Mouse (Mus musculus) CD4-positive, CD25-positive, alpha-beta regulatory T cell, adult 2 months (primary cell): ENCODE measurements around the gene Daam2.
A peak's percentile ranks its signal among the peaks of the same experiment; 100 is the strongest.
"Not testable (repeated sequence)": the region's sequence is repeated elsewhere in the genome, so short reads cannot be mapped to it uniquely, and the experiment has no call there.

Experiments
- DNase-seq: peaks from one replicate; pipeline ENCODE4 v3.0.0-alpha.2; 2012; ENCODE audit warnings: low read depth, low spot score

Gene Daam2

DNA sequence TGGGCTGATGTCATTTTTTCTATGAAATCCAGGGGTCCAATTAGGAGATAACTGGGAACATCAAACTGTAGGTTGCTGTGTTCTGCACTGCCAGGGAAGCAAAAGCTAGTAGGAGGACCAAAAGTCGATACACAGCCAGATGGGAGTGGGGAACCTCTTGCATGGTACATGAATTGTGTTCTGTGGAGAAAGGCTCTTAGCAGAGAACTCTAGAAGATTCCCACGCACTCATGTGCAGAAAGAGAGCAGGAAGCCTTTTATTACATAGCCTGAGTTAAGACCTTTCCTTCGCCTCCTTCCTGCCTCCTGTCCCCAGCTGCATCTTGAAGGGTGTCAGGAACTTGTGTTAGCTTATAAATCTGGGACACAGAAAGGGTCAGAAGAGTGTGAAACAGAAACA, 82.3 kb downstream of the Daam2 start:
- no peak for DNase-seq

DNA sequence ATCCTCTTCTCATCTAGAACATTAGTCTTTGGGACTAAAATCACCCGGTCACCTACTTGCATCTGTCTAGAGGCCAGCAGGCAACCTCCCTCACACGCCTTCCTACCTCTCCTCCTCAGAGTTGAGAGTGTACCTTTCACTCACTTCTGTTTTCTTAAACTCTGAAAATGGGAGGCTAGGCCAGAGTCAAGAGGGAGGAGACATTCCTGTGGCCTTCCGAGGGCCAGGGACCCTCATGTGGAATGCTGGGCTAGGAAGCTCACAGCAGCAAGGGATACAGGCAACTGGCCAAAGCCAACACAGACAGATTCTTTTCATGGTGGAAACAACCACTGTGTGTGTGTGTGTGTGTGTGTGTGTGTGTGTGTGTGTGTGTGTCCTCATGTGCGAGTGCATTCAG, 86.8 kb downstream of the Daam2 start:
- no peak for DNase-seq

DNA sequence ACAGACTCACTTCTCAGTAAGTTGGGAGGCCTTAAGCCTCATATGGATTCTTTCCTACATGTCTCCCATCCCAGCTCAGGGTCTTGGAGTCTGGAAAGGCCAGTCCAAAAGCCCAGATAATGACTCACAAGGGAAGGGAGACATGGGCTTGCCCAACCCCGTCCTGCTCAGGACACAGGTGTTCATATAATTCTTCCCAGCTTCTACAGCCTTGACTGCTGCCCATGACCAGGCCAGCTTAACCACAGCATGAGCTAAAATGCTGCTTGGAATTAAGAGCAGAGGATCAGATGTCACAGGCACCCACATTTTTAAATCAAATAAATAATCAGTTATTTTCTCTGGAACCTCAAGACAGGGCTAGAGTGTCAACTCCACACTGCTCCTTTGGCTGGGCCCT, 89.0 kb downstream of the Daam2 start:
- no peak for DNase-seq

DNA sequence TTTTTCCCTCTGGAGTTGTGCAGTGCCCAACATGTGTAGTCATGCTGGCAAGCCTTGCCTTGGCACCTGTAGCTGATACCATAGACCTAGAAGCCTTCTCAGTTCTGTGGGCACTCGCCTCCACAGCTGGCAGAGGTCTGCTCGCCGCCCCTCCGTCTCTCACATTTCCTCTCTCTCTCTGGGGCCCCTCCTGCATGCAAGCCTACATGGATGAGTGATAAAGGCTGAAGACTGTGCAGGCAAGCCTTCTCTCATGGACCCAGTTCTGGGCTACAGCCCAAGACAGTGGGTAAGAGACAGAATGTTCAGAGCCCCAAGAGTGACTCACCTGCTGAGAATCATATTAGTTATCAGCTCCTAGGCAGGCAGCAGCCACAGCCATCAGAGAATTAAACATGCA, 90.1 kb downstream of the Daam2 start:
- no peak for DNase-seq

DNA sequence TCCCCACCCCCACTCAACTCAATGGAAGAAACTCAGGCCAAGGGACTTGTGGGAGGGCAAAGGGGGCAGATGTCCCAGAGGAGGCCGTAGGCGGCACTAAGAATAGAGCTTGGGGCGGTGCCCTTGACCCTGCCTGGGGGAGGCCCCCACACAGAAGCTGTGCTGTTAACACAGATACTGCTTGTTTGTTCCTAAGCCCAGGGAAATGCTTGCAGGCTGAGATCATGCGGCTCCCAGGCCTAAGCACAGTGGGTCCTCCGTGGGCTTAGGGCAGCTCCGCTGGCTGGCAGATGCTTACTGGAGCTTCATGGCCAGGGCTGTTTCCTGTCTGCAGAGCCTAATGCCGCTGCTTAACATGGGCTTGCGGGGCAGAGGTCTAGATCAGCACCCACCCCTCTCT, 91.5 kb downstream of the Daam2 start:
- no peak for DNase-seq

DNA sequence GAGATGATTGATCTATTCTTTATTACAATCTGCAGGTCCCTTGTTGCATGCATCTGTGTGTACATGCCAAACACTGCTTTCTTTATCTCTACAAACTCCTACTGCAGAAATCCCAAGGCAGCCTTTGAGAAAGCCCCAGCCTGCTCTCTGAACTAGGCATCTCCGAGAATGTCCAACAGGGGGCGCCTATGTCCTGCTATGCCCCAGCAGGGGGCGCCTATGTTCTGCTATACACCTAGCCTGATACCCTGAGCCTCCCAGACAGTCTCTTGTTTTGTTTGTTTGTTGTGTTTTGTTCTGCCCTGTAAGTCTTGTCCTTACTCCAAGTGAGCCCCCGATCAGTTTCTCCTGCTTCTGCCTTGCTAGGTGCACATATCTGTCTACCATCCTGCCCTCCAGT, 95.9 kb downstream of the Daam2 start:
- DNase-seq, result peak; percentile 37

DNA sequence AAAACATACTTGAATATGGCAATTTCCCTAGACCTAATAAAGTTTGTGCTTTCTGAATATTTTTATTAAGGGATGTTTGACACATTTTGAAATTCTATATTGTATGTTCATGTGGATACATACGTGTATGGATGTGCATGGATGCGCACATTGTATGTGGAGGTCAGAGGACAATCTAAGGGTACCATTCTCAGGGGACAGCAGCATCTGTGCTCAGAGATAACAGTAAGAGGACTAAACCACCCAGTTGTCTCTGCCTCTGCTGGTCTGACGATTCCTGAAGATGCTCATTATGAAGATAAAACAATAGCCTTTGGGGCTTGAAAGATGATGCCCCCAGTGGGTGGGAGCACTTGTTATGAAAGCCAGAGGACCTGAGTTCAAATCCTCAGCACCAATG, 99.3 kb downstream of the Daam2 start:
- no peak for DNase-seq

DNA sequence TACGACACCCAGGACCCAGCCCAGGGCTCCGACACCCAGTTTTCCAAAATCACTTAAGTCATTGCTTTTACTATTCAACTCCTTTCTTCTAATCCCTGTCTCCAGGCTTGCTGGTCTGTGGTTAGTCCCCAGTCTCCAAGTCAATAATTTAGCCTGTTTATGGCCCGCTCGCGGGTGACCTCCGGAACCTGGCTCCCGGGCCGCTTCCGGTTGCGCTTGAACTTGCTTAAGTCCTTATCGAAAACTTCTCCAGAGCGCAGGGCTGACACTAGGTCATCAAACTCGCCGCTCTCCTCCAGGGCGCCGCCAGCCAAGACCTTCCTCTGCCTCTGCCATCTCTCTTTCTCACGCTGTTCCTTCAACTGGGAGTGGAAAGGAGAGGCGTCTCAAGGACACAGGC, 105.8 kb downstream of the Daam2 start:
- no peak for DNase-seq

DNA sequence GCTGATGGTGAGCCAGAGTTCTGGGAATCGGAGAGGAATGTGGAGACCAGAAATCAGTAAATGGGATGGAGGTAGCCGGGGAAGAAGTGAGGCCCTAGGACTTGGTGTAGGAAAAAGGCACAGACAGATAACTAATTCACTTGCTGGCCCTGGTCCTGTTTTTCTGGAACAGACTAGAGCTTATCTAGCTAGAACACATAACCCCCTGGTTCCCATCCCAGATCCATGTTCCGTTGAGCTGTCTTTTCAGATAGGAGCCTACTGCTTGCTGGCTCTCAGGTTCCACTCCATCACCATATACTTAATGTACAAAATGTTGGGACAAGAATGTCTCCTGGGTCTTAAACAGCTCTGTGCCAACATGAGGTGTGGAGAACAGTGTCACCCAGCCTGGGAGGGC, 106.3 kb downstream of the Daam2 start:
- no peak for DNase-seq

DNA sequence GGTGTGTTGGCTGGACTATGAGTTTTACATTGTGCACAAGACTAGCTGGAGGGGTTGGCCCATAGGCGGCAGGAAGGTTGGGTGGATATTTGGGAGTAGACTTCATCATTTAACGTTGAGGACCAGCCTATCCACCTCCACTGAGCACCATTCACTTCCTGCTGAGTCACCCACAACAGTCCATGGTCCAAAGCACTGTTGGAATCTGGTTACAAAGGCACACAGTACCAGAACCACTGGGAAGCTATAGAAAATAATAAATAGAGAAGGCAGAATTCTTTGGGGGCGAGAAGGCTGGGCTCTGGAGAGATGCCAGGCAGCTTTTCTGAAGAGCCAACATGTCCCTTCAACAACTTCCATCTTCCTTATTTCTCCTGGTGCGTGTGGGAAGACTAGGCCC, 107.8 kb downstream of the Daam2 start:
- DNase-seq, result no peak

DNA sequence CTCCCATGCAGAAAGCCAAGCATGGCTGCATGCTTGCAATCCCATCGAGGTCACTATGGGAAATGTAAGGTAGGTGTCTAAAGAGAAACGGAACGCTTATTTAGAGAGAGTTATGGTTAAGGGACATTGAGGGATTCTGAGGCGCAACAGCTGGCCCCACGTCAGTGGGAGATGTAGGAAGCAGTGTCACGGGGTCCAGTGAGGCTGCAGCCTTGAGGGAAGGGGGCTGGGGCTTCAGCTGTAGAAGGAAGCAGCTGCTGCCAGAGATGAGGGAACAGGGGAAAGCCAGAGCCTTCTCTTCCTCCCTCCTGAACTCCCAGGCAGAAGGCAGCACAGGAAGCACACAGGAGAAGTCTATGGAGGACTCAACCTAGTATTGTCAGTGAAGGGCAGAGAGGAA, 113.2 kb downstream of the Daam2 start:
- no peak for DNase-seq

DNA sequence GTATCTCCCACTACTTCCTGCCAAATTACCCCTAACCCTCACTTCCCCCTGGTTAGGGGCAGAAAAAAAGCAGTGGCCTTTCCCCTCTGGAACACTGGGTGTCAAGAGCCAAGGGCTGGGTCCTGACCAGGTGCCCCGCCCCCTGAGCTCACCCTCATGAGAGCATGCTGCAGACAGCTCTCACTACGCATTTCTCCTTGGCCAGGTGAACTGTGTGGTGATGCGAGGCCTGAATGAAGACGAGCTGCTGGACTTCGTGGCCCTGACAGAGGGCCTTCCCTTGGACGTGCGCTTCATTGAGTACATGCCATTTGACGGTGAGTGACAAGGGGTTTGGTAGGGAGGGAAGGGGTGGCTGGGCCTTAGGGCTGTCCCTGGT, 114.9 kb downstream of the Daam2 start:
- no peak for DNase-seq

DNA sequence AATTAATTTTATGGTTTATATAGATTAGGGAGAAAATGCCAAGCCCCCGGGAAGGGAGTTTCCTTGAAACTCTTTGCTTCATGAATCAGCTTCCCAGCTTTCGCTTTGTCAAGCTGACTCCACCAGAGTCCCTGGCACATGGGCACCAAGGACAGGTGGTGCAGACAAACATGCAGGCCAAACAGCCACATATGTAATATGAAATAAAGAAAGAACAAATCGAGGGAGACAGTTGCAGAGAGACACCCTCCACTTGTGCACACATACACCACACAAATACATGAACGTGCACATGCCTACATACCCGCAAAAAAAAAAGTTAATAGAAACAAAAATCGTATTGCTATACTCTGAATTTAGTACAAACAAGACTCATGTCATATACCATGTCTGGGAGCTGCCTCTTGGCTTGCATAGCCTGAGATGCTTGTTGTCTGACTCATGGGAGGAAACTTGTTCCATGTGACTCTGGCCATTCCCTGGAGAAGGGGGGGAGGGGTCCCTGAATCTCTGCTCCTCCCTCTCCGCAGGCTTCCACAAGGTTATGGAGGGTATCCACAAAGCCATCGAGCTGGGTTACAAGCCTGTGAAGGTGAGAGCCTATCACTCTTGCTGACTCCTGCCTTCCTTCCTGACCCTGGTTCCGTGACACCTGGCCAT, 115.4 kb downstream of the Daam2 start:
- DNase-seq, result no peak

DNA sequence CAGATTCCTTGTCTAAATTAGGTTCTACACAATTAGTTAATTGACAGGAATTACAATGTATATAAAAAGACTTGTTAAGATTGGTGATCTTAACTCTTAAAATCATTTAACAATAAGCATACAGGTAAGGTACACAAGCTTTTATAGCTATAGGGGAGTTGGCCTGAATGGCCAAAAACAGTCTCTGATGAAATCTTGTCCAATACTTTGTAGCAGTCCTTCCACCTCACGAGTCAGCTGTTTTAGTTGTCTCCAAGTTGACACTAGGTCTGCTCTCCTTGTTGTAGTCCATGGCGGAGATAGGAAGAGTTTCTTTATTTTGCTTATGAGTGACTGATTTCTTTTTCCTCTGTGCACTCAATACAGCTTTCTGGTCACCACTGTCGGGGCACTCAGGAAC, 121.3 kb downstream of the Daam2 start:
- DNase-seq, result not testable (repeated sequence)

DNA sequence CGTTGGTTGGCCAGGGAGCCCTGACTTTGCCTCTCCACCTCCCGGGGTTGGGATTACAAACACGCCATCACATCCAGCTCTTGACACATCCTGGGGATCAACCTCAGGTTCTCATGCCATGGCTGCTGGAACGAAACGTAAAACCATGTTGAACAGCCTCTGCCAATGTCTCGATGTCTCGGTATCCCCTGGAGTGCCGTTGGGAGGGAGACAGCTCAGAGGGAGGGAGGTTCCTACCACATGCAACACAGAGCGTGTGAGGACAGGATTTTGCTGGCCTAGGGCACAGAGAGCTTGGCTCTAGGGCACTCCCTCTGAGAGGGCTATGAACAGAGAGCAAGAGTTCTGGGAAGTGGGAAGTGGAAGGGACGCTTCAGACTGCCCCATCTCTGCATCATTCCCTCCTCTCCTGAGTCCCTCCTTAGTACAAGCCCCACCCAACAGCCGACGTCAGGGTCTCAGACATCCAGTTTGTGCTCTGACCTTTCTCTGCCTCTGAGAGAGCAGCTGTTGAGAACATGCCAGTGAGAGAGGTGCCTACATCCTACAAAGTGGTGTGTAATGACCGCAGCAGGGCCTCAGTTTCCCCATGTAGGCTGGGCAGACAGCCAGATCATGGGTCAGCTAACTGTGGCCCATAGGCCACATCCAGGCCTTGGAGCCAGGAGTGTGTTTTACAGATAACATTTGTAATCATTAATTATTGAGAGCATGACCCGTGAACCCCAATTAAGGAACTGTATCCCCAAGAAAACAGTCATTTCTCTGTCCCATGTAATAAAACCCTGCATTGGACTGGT, 123.6 kb downstream of the Daam2 start:
- DNase-seq, result no peak

DNA sequence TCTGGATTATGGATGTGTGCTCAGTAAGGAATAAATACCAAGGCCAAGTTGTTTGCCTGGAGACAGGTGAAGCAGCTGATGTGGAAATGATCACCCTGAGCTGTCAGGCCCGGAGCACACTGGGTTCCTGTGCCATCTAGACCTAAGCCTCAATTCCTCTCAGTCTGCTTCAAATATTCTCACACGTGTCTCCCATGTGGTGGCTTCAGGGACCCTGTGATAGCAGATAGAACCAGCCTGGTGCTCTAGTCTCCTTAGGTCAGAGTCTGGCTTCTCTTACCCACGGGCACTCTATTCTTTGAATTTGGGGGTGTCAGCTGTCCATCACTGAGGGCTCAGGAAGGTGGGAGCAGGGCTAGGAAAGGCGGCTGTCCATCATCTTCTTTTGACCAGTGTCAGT, 124.4 kb downstream of the Daam2 start:
- no peak for DNase-seq

DNA sequence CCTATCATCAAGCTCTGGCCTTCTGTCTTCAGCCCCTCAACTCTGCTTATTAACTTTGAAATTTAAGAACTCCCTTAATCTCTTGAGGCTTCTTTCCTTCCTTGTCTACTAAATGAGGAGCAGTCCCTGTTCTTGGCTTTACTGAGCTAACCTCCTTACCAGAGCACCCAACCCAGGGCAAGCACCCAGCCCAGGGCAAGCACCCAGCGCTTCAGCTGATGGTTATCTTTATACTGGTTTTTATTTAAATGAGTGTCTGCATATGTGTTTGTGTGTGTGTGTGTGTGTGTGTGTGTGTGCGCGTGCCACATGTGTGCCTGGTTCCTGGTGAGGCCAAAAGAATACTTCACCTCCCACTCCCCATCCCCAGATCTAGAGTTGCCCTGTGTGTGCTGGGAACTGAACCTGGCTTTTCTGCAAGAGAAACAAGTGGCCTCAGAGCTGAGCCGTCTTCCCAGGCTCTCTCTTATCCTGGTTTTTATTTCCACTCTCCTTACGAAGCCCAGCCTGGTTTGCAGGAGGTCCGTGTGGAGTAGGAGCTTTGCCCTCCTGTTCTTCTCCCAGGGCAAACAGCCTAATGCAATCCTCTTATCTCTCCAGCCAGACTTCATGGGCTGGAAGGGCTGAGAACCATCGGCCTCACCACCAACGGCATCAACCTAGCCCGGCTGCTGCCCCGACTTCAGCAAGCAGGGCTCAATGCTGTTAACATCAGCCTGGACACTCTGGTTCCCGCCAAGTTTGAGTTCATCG, 125.1 kb downstream of the Daam2 start:
- no peak for DNase-seq

DNA sequence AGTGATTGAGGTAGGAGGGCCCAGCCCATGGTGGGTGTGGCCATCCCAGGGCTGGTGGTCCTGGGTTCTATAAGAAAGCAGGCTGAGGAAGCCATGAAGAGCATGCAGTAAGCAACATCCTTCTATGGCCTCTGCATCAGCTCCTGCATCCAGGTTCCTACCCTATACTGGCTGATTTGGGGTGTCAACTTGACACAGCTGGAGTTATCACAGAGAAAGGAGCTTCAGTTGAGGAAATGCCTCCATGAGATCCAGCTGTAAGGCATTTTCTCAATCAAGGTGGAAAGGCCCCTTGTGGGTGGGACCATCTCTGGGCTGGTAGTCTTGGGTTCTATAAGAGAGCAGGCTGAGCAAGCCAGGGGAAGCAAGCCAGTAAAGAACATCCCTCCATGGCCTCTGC, 126.8 kb downstream of the Daam2 start:
- not testable (repeated sequence) for DNase-seq

DNA sequence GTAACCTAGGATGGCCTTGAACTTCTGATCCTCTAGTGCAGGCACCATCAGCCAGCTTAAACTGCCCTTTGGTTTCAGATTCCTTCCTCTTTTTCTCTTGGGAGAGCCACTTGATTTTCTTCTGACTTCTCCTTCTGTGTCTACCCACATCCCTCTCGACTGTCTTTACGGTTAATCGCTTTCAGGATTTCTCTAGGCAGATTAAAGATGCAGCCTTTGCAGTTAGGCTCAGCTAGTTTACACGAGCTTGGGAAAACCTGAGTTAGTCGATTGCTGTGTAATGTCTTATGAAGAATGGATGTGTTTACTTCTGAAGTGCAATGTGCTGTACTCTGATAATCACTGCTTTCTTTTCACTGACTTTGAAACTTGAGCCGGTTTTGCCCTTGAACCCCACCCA, 127.5 kb downstream of the Daam2 start:
- DNase-seq, result no peak

DNA sequence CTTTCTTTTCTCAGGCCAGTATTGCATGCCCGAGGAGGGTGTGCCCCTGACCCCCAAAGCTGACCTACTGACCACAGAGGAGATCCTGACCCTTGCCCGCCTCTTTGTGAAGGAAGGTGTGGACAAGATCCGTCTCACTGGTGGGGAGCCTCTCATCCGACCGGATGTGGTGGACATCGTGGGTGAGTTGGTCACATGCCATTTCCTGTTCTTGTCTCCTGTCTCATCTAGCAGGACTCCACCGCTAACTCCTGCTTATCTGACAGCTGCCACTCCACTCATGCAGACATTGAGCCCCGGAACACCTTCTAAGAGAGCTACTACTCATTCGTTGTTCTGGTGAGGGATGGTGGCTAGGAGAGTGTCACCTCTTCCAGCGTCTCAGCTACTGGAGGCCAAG, 129.1 kb downstream of the Daam2 start:
- peak; percentile 10 for DNase-seq

DNA sequence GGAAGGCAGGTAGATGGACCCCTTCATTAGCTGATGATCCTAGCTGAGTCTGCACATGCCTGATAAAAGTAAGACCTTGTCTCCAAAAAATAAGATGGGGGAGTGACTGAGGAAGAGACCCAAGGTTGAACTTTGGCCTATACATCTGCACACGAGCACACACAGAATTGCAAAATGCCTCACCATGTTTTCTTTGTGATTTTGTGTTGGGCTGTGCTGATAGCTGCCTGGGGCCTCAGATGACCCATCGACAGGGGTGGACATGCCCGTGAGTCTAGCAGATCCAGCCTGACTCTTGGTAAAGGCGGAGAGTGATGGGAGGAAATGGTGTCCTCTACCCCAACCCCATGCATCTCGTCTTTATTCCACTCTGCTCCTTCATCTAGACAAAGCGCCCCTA, 129.9 kb downstream of the Daam2 start:
- no peak for DNase-seq

DNA sequence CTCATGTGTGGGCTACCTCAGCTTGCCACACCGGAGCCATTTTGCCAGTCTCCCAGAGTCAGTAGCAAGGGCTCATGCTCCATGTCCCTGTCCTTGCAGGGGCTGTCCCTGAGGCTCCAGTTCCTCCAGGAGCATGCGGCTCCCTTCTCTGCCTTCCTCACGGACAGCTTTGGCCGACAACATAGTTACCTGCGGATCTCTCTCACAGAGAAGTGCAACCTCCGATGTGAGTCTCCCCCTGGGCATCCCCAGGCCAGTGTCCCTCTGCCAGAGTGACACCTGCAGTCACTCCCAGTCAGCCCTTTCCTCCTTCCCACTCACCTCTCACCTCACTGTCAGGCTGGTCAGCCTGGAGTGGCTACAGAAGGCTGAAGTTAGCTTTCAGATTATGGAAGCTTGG, 131.1 kb downstream of the Daam2 start:
- no peak for DNase-seq
